Mouse (Mus musculus): ENCODE results near the gene Trim3. TPM values are rescaled to one million over a fixed set of nuclear protein-coding genes. Genes with fewer than 3 reads are reported as not detected.

The Trim3 gene
- polyA plus RNA-seq (2016; fragmentation: Nextera tagmentation; extraction: Ambion mirVana), result 44.0 and 45.9 TPM in 2 replicates

- H3K9me3 ChIP-seq, result no peaks in the 10 kb centered on the region
- peaks cover 23% of the 10 kb centered on the region for H3K4me1 ChIP-seq
- peak; percentile 87 for ATAC-seq (ENCODE audit: insufficient number of reproducible peaks, insufficient read depth, low FRiP score, low TSS enrichment)
- H3K4me2 ChIP-seq (replicated peaks), result peak within 1 kb of the TSS; percentile 74
- peak within 1 kb of the TSS; percentile 82 for H3K9ac ChIP-seq
- H3K27me3 ChIP-seq, result no peaks in the 10 kb centered on the region
- peak within 1 kb of the TSS; percentile 63 for H3K27ac ChIP-seq
- peak within 1 kb of the TSS; percentile 81 for H3K4me3 ChIP-seq
- peaks cover 29% of the 10 kb centered on the region for H3K36me3 ChIP-seq
- under 1% methylated on average over 69 of the region's 71 CpGs for WGBS
Observed at GRCm38 (mm10) chr7:105633127-105633800, at the start of gene Trim3. Gene Trim3, minus strand, starts transcription at chr7:105633571.

- no peaks in the 10 kb centered on the region for H3K4me1 ChIP-seq
- 3% methylated on average over 17 of the region's 17 CpGs for WGBS
- H3K27me3 ChIP-seq, result no peaks in the 10 kb centered on the region
- peak within 1 kb of the TSS; percentile 65 for H3K4me2 ChIP-seq (replicated peaks)
- H3K36me3 ChIP-seq, result no peaks in the 10 kb centered on the region
- peak within 1 kb of the TSS; percentile 47; the same call in 1 of the 2 replicates for H3K27ac ChIP-seq
- peak within 1 kb of the TSS; percentile 32 for H3K4me3 ChIP-seq
- peak; percentile 91 for ATAC-seq (ENCODE audit: insufficient number of reproducible peaks, insufficient read depth, low FRiP score, low TSS enrichment)
- no peak within 1 kb of the TSS; the same call in 1 of the 2 replicates for H3K9ac ChIP-seq
- H3K9me3 ChIP-seq, result no peaks in the 10 kb centered on the region
Observed at GRCm38 (mm10) chr7:105650639-105651435, 17.5 kb upstream of the Trim3 start, which contains the start of gene Dnhd1. Gene Dnhd1, plus strand, starts transcription at chr7:105650827.

GRCm38 (mm10) chr7:105641936-105642335 is 8.6 kb upstream of the Trim3 start:
- Histone ChIP-seq H3K9me3 (no peaks in the 10 kb centered on the region), H3K4me1 (peaks cover 18% of the 10 kb centered on the region), H3K4me3 (no peak overlapping the region), H3K36me3 (peaks cover 27% of the 10 kb centered on the region), H3K27me3 (no peaks in the 10 kb centered on the region), H3K4me2 (replicated peaks) (peak overlapping the region; percentile 87), H3K9ac (no peak overlapping the region), H3K27ac (no peak overlapping the region)
- 58% methylated on average over 3 of the region's 3 CpGs for WGBS
- ATAC-seq (ENCODE audit: insufficient number of reproducible peaks, insufficient read depth, low FRiP score, low TSS enrichment), result no peak

- no peak for ATAC-seq (ENCODE audit: insufficient number of reproducible peaks, insufficient read depth, low FRiP score, low TSS enrichment)
- Histone ChIP-seq H3K27ac (peak overlapping the region; percentile 77), H3K36me3 (peaks cover 38% of the 10 kb centered on the region), H3K9me3 (no peaks in the 10 kb centered on the region), H3K4me3 (peak overlapping the region; percentile 76), H3K4me1 (peaks cover 18% of the 10 kb centered on the region), H3K4me2 (replicated peaks) (peak overlapping the region; percentile 87), H3K27me3 (no peaks in the 10 kb centered on the region), H3K9ac (peak overlapping the region; percentile 90)
- under 1% methylated on average over 18 of the region's 18 CpGs for WGBS
Observed at GRCm38 (mm10) chr7:105640894-105641255, 7.5 kb upstream of the Trim3 start.

- Histone ChIP-seq H3K4me2 (replicated peaks) (peak within 1 kb of the TSS; percentile 87), H3K36me3 (peaks cover 43% of the 10 kb centered on the region), H3K27me3 (no peaks in the 10 kb centered on the region), H3K4me1 (peaks cover 18% of the 10 kb centered on the region), H3K4me3 (peak within 1 kb of the TSS; percentile 76), H3K27ac (peak within 1 kb of the TSS; percentile 77), H3K9me3 (no peaks in the 10 kb centered on the region), H3K9ac (peak within 1 kb of the TSS; percentile 90)
- under 1% methylated on average over 44 of the region's 45 CpGs for WGBS
- peak; percentile 94 for ATAC-seq (ENCODE audit: insufficient number of reproducible peaks, insufficient read depth, low FRiP score, low TSS enrichment)
Observed at GRCm38 (mm10) chr7:105640233-105640893, 7.0 kb upstream of the Trim3 start, which contains the start of the genes Arfip2 and Gm45799. Gene Arfip2, minus strand, starts transcription at chr7:105640416. Gene Gm45799, plus strand, starts transcription at chr7:105640552.

GRCm38 (mm10) chr7:105639756-105640155 is 6.4 kb upstream of the Trim3 start, which contains the start of gene Timm10b:
Gene Timm10b, plus strand, starts transcription at chr7:105640056.
- Histone ChIP-seq H3K4me2 (replicated peaks) (peak within 1 kb of the TSS; percentile 87), H3K9me3 (no peaks in the 10 kb centered on the region), H3K4me1 (peaks cover 18% of the 10 kb centered on the region), H3K36me3 (peaks cover 43% of the 10 kb centered on the region), H3K4me3 (peak within 1 kb of the TSS; percentile 76), H3K27ac (peak within 1 kb of the TSS; percentile 77), H3K9ac (peak within 1 kb of the TSS; percentile 90), H3K27me3 (no peaks in the 10 kb centered on the region)
- no peak for ATAC-seq (ENCODE audit: insufficient number of reproducible peaks, insufficient read depth, low FRiP score, low TSS enrichment)
- 8% methylated on average over 2 of the region's 2 CpGs for whole genome bisulfite sequencing

- peaks cover 20% of the 10 kb centered on the region for H3K4me1 ChIP-seq
- no peak overlapping the region for H3K27ac ChIP-seq
- WGBS, result 81% methylated on average over 9 of the region's 9 CpGs
- peak overlapping the region; percentile 76 for H3K4me3 ChIP-seq
- no peaks in the 10 kb centered on the region for H3K9me3 ChIP-seq
- H3K4me2 ChIP-seq (replicated peaks), result peak overlapping the region; percentile 87
- H3K27me3 ChIP-seq, result no peaks in the 10 kb centered on the region
- ATAC-seq (ENCODE audit: insufficient number of reproducible peaks, insufficient read depth, low FRiP score, low TSS enrichment), result no peak
- peaks cover 43% of the 10 kb centered on the region for H3K36me3 ChIP-seq
- H3K9ac ChIP-seq, result peak overlapping the region; percentile 90
Observed at GRCm38 (mm10) chr7:105639304-105639703, 5.9 kb upstream of the Trim3 start.

- Histone ChIP-seq H3K36me3 (peaks cover 41% of the 10 kb centered on the region), H3K4me2 (replicated peaks) (no peak overlapping the region), H3K4me1 (peaks cover 25% of the 10 kb centered on the region), H3K27me3 (no peaks in the 10 kb centered on the region), H3K27ac (no peak overlapping the region), H3K9ac (no peak overlapping the region), H3K4me3 (no peak overlapping the region), H3K9me3 (no peaks in the 10 kb centered on the region)
- WGBS, result 93% methylated on average over 6 of the region's 6 CpGs
- no peak for ATAC-seq (ENCODE audit: insufficient number of reproducible peaks, insufficient read depth, low FRiP score, low TSS enrichment)
Observed at GRCm38 (mm10) chr7:105638776-105639175, 5.4 kb upstream of the Trim3 start.

GRCm38 (mm10) chr7:105635726-105636125 is 2.4 kb upstream of the Trim3 start:
- H3K36me3 ChIP-seq, result peaks cover 35% of the 10 kb centered on the region
- ATAC-seq (ENCODE audit: insufficient number of reproducible peaks, insufficient read depth, low FRiP score, low TSS enrichment), result no peak
- H3K4me3 ChIP-seq, result no peak overlapping the region
- H3K9ac ChIP-seq, result no peak overlapping the region
- no peaks in the 10 kb centered on the region for H3K9me3 ChIP-seq
- H3K27ac ChIP-seq, result no peak overlapping the region
- no peak overlapping the region for H3K4me2 ChIP-seq (replicated peaks)
- no peaks in the 10 kb centered on the region for H3K27me3 ChIP-seq
- WGBS, result 97% methylated on average over 2 of the region's 2 CpGs
- H3K4me1 ChIP-seq, result peaks cover 23% of the 10 kb centered on the region

- 57% methylated on average over 9 of the region's 9 CpGs for WGBS
- H3K4me1 ChIP-seq, result peaks cover 18% of the 10 kb centered on the region
- peak overlapping the region; percentile 82; the same call in 1 of the 2 replicates for H3K9ac ChIP-seq
- peaks cover 35% of the 10 kb centered on the region for H3K36me3 ChIP-seq
- no peaks in the 10 kb centered on the region for H3K27me3 ChIP-seq
- peak overlapping the region; percentile 74 for H3K4me2 ChIP-seq (replicated peaks)
- no peak for ATAC-seq (ENCODE audit: insufficient number of reproducible peaks, insufficient read depth, low FRiP score, low TSS enrichment)
- no peak overlapping the region for H3K27ac ChIP-seq
- peak overlapping the region; percentile 81 for H3K4me3 ChIP-seq
- H3K9me3 ChIP-seq, result no peaks in the 10 kb centered on the region
Observed at GRCm38 (mm10) chr7:105634272-105634920, 1.0 kb upstream of the Trim3 start.

- no peak; the same call in 1 of the 2 replicates for ATAC-seq (ENCODE audit: insufficient number of reproducible peaks, insufficient read depth, low FRiP score, low TSS enrichment)
- Histone ChIP-seq H3K9ac (peak overlapping the region; percentile 82), H3K4me2 (replicated peaks) (peak overlapping the region; percentile 74), H3K36me3 (peaks cover 33% of the 10 kb centered on the region), H3K4me3 (peak overlapping the region; percentile 81), H3K4me1 (peaks cover 19% of the 10 kb centered on the region), H3K27ac (peak overlapping the region; percentile 63), H3K27me3 (no peaks in the 10 kb centered on the region), H3K9me3 (no peaks in the 10 kb centered on the region)
- 6% methylated on average over 10 of the region's 10 CpGs for WGBS
Observed at GRCm38 (mm10) chr7:105633801-105634135, 397 bp upstream of the Trim3 start.
